Mouse (Mus musculus): Measurements from ENCODE around the gene Olfr213. TPM values are rescaled to one million over a fixed set of nuclear protein-coding genes. Genes with fewer than 3 reads are reported as not detected.

Olfr213 gene
- polyA plus RNA-seq, 1 experiment from 2014 or later = not detected

Other genes with a start within 250 kb of the Olfr213 start
- gene March8, start 200.4 kb upstream of the Olfr213 start, polyA plus RNA-seq (2016; fragmentation: Nextera tagmentation; extraction: Ambion mirVana) = 58.2 and 65.6 TPM in 2 replicates
- 0.41 and 0.71 TPM in 2 replicates for gene Alox5, start 77.3 kb upstream of the Olfr213 start, polyA plus RNA-seq (2016; fragmentation: Nextera tagmentation; extraction: Ambion mirVana)
- gene Olfr211, start 49.4 kb upstream of the Olfr213 start, polyA plus RNA-seq (2016; fragmentation: Nextera tagmentation; extraction: Ambion mirVana) = not detected in 2 replicates
- gene Olfr212, start 31.9 kb upstream of the Olfr213 start, polyA plus RNA-seq (2016; fragmentation: Nextera tagmentation; extraction: Ambion mirVana) = not detected in 2 replicates
- gene Gm5580, start 12.7 kb downstream of the Olfr213 start, polyA plus RNA-seq (2016; fragmentation: Nextera tagmentation; extraction: Ambion mirVana) = 0.20 and 0.45 TPM in 2 replicates
- gene Olfr214, start 15.8 kb downstream of the Olfr213 start, polyA plus RNA-seq (2016; fragmentation: Nextera tagmentation; extraction: Ambion mirVana) = not detected in 2 replicates
- gene Olfr215, start 45.7 kb downstream of the Olfr213 start, polyA plus RNA-seq (2016; fragmentation: Nextera tagmentation; extraction: Ambion mirVana) = not detected in 2 replicates
- 236 and 240 TPM in 2 replicates for gene Zfp422, start 90.5 kb downstream of the Olfr213 start, polyA plus RNA-seq (2016; fragmentation: Nextera tagmentation; extraction: Ambion mirVana)
- 12.3 and 14.6 TPM in 2 replicates for gene Depp1, start 112.2 kb downstream of the Olfr213 start, polyA plus RNA-seq (2016; fragmentation: Nextera tagmentation; extraction: Ambion mirVana)
- 34.1 and 38.3 TPM in 2 replicates for gene Rassf4, start 135.5 kb downstream of the Olfr213 start, polyA plus RNA-seq (2016; fragmentation: Nextera tagmentation; extraction: Ambion mirVana)
- 0.09 and 0.10 TPM in 2 replicates for gene Tmem72, start 178.5 kb downstream of the Olfr213 start, polyA plus RNA-seq (2016; fragmentation: Nextera tagmentation; extraction: Ambion mirVana)

Measured in neural tube, embryonic 12.5 days (tissue).